Mouse (Mus musculus): Measurements from ENCODE around the gene Timm44.

The Timm44 gene

DNA sequence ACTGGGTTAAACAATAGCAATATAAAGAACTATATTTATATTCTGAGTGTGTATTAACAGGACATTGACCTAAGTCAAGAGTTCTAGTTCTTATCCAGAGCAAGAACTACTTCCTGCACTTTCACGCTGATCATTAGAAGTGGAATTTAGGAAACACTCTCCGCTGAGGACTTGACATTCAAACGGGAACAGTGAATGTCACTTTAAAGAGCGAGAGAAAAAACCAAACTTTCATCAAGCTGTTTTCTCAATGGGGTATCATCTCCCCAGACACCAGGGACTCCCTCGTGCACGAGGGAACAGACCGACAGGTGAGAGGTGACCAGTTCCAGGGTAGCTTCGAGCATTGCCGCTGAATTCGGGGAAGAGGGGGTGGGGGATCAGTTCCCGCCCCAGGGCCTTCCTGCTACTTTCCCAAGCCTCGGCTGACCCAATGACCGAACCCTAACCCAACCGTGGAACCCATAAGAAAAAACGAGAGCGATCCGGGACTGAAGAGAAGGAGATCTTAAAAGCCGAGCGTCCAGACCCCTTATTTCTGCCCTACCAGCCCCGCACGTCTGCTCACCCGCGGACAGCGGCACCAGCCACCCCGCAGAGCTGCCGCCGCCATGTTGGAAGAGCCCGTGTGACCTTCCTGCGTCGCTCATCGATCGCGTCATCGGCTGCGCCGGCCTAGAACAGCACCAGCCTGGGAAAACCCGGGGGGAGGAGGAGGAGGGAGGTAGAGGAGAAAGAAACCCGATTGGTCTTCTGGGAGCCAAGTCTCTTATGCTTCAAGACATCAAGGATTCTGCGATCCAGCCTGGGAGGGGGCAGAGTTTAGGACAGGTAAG lies at the start of gene Timm44:
Gene Timm44, minus strand, starts transcription at position 639 of the 836 bp plus-strand sequence.
- peak; percentile 95 for DNase-seq (ENCODE audit: low spot score in 2 of 2)

DNA sequence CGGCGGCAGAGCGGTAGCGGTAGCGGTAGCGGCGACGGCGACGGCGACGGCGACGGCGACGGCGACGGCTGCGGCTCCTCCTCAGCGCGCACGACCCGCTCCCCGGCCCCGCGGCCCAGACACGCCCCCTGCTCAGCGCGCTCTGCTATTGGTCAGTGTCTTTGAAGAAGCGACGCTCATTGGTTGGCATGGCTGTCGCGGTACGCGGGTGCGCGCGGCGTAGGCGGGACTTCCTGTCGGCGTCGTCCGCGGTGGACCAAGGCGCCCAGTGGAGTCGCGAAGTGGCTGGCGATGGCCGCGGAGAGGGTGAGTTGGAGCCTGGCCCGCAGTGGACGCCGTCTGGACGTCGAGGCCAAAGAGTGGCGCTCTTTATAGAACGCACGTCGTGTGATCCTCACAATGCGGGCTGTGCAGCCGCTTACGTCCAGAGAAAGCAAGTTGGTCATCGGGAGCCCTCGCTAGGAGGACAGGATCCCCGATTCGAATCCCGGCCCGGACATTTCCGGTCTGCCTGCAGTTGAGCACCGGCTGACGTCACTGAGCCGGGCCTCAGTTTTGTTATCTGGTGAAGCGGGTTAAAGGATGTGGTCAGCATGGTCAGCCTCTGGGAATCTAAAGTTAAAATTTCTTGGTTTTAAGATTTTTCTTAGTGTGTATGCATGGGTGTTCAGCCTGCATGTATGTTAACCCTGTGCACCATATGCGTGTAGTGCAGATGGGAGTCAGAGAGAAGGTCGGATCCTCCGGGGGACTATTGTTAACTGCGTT lies 49.5 kb upstream of the Timm44 start, which contains the start of the genes Ccl25 and Elavl1:
Gene Ccl25, plus strand, starts transcription at position 228 of the 768 bp plus-strand sequence.
Gene Elavl1, minus strand, starts transcription at position 431 of the 768 bp plus-strand sequence.
- DNase-seq (ENCODE audit: low spot score in 2 of 2): peak; percentile 96

DNA sequence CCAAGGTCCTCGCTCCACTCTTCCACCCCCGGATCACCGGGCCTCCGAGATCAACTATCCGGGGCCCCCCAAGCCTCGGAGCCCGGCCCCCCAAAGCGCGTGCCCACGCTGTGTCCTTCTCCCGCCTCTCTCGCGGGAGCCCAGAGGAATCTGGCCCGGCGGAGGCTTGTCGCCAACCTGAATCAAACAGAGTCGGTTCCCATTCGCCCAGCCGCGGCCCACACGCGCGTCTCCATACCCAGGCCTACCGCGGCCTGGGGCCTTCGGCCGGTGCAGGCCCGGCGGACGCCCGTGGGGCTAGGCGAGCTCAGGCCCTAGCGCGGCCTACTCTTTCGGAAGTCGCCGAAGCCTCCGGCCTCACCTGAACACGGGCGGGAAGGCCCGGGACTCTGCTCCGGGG lies 48.8 kb upstream of the Timm44 start:
- peak in 1 of 2 experiments; percentile 55 for DNase-seq (ENCODE audit: low spot score in 2 of 2)

DNA sequence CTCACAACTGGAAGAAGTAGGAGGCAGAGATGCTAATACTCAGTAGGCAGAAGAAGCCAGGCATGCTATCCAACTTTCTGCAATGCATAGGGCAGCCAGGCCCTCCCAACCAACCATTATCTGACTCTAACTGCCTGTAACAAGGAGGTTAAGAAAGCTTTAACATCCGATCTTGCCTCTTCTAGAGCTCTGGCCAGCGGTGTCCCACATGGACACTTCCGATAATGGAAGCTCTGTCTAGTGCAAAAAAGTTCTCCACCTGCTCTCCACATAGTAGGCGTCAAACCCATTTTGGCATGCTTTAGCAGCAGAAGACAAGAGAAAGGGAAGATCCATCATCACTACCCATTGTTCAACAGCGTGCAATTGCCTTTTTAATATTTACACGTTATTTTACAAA lies 48.2 kb upstream of the Timm44 start:
- peak in 1 of 2 experiments; percentile 4 for DNase-seq (ENCODE audit: low spot score in 2 of 2)

DNA sequence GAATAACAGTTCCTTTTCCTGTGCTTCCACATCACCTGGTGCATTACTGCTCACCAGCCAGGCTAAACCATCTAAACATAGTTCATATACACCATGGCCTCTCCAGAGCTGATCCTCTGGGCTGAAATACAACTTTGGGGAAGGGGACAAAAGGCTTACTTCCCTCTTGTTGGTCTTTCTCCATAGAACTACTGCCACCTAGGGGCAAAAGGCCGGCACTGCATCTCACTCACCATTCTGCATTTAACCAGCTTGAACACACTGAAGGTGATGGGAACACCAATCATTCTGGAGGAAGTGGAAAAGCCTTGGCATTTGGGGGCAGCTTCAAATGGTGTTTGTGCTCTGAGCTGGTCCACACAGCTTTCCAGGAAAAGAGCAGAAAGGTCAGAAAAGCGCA lies 46.8 kb upstream of the Timm44 start:
- DNase-seq (ENCODE audit: low spot score in 2 of 2): peak; percentile 44 to 79

DNA sequence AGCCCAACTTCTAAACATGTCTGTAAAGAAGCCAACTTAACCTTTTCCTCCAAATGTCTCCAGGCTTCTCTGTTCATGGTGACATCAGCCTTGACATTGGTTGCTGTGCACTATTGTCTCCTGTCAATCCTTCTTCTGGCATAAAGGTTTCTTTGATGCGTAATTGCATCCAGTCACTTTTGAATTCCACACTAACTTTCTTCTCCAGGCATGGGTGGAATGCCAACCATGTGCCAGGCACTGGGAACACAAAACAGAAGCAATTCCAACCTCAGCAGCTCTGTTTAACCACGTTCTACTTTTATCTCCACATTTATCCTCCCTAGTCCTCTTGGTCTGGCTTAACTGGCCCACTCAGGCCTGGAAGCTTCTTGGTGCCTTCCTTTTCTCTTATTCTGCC lies 45.3 kb upstream of the Timm44 start:
- DNase-seq (ENCODE audit: low spot score in 2 of 2): peak in 1 of 2 experiments; percentile 4

DNA sequence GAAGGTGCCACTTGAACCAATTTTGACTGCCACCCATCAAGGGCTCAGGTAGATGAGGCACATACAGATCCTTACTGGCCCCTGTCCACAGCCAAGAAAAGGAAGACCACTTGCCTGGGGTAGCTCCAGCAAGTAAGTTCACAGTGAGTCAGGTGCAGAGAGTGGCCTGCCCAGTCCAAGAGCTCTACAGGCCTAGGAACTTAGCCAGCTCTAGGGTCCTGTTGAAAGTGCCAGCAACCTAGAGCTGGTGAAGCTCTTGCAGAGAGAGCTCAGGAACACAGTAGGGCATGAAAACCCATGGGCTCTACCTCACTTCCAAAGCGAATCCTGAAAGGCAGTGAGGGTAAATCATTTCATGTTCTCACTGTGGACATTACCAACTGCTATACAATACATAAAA lies 44.7 kb upstream of the Timm44 start:
- DNase-seq (ENCODE audit: low spot score in 2 of 2): no peak

DNA sequence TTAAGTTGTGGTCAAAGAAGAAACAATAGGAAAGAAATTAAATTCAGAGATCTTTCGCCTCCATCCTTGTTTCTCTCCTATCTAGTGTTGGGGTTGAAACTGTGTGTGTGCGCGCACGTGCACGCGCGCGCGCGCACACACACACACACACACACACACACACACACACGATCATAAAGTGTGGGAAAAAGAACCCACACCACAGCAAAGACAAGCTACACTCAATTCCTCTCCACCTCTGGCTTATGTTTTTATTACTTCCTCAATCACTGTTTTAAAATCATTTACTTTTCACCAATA lies 43.8 kb upstream of the Timm44 start:
- DNase-seq (ENCODE audit: low spot score in 2 of 2): no peak

DNA sequence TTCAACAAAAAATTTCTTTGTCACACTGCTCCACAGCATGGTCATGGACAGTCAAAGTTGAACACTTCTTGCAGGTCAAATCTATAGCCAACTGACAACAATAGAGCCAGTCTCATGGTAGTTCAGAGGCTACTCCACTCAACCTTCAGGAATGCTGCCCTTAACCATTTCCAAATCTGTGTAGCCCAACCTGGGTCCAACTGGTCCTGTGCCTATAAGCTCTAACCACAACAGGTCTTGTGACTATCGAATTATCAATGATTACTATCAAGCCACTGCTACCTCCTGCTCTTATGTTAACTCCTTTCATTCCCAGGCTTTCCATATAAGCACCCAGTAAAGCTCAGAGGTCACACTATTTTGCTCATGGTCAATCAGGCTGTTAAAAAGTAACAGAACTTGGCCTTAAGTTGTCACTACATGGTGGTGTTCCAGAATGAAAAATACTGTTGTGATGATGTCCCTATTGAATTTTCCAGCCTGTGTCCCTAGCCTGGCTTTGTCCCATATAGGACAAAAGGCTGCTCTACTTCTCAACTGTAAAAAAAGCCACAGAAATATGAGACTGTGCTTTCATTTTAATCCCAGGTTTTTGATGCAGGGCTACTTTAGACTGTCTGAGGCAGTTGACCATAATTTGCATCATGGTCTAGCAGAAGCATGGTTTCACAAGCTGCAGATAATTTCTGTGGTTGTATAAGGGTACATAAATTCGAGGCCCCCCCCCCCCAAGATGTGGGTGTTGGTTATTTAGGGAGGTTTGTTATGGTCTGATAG lies 43.3 kb upstream of the Timm44 start:
- DNase-seq (ENCODE audit: low spot score in 2 of 2): no peak

DNA sequence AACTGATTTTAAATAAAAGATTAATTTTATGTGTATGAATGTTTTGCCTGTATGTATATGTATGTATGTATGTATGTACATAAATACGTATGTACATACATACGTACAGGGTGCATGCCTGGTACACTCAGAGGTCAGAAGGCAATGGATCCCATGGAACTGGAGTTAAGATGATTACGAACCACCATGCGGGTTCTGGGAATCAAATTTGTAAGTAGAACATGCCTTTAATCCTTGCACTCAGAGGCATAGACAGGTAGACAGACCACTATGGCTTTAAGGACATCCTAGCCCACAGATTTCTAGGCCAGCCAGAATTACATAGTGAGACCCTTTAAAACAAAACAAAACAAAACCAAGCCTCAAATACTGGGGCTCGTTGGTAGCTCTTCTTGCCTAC lies 42.4 kb upstream of the Timm44 start:
- no peak for DNase-seq (ENCODE audit: low spot score in 2 of 2)

DNA sequence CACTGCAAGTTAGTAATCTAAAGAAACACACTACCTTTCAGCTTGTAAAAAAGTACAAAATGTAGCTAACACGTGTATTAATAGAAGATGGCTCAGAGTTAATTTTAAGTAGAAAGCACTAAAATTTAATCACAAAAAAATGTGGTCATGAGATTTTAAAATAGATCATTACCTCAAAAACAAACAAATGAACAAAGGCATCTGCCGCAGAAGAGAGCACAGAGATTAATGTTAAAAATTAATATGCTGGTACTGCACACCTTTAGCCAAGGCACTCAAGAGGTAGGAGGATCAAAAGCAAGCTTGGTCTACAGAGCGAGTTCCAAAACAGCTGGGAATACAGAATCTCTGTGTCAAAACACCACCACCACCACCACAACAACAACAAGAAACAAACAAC lies 39.1 kb upstream of the Timm44 start:
- DNase-seq (ENCODE audit: low spot score in 2 of 2): no peak

DNA sequence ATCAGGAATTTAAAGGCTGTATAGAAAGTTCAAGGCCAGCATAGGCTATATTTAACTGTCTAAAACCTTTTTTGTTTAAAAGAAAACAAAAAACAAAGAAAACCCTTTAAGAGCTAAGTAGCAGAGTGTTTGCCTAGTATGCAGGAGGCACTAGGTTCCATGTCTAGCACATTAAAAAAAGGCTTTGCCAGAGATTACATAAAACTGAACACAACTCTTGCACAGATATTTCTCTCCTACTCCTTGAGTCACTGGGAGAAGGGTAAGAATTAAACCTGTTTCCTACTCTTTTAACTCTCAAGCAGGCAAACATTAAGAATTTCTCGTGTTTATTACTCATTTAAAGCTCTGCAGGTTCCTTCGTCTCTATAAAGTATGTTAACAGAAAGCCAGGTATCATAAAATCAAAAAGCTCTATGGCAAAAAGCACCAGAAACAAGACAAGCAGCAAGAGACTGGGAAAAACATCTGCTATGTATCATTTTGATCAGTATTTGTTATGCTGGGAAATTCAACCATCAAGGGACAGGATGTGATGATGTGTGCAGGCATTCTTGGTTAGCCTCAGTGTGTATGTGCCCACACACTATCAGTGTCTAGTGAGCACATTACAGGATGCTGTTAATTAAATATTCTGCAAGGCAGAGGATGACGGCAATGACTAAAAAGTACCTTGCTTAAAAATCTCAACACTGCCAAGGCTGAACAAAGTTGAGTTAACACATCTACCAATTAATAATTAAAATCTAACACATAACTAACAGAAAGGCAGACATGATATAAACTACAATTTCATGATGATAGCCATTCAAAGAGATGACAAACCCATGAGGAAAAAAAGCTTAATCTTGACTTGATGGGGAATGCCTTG lies 37.8 kb upstream of the Timm44 start:
- DNase-seq (ENCODE audit: low spot score in 2 of 2): no peak

DNA sequence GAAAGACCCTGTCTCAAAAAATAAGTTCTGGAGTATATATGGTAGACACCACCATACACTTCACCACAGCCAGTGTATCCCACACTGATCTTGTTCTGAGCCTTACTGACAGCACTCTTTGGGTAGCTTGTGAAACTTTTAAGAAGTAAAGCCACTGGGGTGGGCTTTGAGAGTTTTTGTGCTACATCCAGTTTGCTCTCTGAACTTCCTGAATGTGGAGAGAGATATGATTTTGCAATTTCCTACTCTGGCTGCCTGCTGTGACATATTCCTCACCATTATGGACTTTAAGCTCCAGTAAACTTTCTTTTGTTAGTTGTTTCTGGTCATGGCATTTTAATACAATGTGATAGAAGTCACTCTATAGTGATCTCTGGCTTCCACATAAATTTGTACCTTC lies 36.4 kb upstream of the Timm44 start:
- no peak for DNase-seq (ENCODE audit: low spot score in 2 of 2)

DNA sequence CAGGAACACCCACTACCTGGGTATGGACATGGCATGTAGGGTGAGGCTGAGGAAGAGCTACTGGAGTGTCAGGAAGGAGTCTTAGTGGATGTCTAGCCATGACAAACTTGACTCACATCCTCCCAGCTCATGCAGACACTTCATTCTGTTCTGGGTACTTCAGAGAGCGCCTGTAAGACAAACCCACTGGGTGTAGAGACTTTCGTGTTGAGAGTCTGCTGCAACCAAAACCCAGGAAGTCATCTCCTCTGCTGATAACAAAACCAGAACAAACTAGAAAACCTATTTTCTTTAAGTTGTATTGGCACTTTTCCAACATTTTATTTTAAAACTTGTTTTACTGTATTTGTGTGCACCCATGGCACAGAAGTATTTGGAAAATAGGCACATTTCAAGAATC lies 30.1 kb upstream of the Timm44 start:
- DNase-seq (ENCODE audit: low spot score in 2 of 2): no peak

DNA sequence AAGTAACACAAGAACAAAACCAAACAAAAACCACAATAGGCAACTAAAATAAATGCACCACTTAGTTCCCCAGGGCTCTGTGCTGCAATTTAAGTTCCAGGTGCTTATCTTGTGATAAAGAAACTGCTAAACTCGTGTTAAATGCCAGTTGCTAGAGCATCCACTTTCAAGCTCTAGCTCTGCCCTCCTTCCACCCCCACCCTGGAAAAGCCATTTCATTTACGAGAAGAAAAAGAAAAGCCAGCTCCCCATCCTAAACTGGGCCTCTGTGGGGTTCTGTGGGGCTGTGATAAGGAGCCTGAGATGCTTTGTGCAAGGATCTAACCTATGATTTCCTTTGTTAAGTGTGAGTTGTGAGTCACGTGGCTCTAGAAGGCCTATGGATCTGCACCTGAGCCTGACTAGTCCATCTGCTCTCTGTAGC lies 28.4 kb upstream of the Timm44 start:
- DNase-seq (ENCODE audit: low spot score in 2 of 2): no peak

DNA sequence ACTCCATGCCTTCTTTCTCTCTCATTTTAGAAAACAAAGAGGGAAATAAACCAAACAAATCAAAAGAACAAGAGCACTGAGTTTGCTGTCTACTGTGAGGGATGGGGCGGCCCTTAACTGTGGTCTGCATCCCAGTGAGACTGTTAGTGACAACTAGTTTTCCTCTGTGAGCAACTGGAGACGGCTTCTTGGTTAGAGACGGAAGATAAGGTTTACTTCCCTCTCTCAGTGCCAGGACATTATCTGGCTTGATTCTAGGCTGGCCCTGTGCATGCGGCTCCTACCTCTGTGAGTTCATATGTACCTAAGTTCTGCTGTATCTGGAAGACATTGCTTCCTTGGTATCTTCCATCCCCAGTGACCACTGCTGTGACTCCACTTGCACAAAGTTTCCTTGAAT lies 22.1 kb upstream of the Timm44 start:
- DNase-seq (ENCODE audit: low spot score in 2 of 2): no peak

DNA sequence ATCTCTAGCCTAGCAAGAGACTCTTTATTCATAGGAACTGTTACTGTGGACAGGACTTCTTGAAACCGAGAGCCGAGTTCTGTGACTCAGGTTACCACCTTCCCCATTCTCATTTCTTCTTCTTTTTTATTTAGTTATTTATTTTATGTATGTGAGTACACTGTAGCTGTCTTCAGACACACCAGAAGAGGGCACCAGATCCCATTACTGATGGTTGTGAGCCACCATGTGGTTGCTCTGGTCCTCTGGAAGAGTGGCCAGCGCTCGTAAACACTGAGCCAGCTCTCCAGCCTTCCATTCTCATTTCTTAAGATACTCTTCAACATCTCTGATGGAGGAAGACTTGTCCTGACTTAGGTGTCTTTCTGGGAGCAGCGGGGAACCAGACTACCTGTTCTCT lies 17.0 kb upstream of the Timm44 start:
- no peak for DNase-seq (ENCODE audit: low spot score in 2 of 2)

DNA sequence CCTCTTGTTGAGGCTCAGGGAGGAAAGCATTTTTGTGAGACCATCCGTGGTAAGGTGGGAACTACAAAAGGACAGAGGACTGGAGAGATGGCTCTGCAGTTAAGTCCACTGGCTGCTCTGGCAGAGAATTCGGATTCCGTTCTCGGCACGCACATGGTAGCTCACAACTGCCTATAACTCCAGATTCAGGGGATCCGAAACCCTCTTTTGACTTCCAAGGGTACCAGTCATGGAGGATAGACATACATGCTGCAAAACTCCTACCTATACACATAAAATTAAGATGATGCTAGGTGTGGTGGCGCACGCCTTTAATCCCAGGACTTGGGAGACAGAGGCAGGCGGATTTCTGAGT lies 375 bp upstream of the Timm44 start:
- no peak for DNase-seq (ENCODE audit: low spot score in 2 of 2)

DNA sequence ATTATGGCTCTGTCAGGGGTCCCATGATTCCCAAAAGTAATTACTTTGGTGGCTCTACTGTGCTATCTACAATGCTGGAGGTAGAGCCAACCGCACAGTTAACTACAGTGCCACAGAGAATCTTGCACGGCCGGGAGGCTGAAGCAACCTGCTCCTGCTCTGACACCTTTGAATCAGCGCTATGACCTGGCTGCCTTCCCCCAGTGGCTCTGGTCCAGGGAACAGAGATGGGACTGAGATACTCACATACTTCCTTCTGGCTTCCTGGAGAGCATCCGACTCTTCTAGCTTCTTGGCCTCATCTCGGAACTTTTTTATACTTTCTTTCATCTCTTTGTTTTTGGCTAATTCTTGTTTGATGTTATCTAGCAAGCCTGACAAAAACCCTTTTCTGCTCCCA lies 6.1 kb downstream of the Timm44 start:
- DNase-seq (ENCODE audit: low spot score in 2 of 2): no peak

DNA sequence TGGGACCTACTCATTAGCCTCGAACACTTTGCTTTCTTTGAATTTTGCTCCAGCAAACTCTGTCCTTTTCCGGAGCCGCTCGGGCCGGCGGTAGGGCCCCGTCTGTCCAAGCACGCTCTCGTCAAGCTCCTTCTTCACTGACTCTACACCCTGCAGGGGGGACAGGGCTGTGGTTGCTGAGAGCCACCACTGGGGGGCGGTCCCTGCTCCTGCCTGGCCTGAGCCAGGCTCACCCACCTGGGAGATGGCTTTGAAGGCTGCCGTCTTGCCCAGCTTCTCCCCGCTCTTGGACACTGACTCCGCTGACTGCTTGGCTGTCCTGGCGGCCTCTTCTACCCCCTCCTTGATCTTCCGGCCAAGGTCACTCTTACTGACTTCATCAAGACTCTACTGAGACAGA lies 8.1 kb downstream of the Timm44 start:
- DNase-seq (ENCODE audit: low spot score in 2 of 2): no peak

DNA sequence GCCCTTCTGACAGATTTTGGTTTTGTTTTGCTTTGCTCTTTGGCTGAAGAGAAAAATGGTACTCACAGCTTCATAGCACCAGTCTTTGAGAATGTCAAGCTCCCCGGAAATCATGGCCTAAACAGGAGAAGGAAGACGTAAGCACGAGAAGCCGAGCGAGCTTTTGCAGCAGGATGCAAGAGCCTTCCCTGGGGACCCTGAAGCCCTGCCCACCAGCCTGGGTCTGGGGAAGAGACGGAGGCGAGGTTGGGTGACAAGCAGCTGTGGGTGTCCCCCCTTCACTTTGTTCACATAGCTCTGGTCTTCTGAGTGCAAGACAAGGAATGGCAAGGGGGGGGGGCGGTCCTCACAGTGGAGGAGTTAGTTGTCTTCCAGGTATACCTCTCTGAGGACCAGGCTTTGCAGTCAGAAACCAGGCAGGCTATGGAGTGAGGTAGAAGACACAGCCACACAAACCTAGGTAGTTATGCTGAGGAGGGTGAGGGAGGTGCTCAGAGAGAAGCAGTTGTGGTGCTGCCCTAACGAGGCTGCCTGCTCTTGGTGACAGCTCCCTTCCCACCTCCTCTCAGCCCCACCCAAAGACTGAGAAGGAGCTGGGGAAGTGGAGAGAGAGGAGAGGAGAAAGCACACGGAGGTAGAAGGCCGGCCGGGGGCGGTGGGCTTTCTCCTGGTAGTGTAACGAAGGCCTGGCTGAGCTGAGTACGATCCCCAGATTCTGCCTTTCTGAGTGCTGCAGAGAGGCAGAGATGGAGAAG lies 10.4 kb downstream of the Timm44 start:
- no peak for DNase-seq (ENCODE audit: low spot score in 2 of 2)
